Mouse (Mus musculus): Measurements from ENCODE around the gene Samd5. TPM values are rescaled to one million over a fixed set of nuclear protein-coding genes. Genes with fewer than 3 reads are reported as not detected.

The Samd5 gene
- polyA plus RNA-seq (2012; ENCODE audit: insufficient read depth, low replicate concordance): not detected in 2 replicates

- Histone ChIP-seq H3K4me1 (peaks cover 43% of the 10 kb centered on the region), H3K9me3 (no peaks in the 10 kb centered on the region), H3K36me3 (replicated peaks; ENCODE audit: low read length) (no peaks in the 10 kb centered on the region), H3K4me3 (replicated peaks) (peak within 1 kb of the TSS; percentile 91), H3K27me3 (replicated peaks) (peaks cover 57% of the 10 kb centered on the region)
- TF ChIP-seq GATA1 (IDR thresholded peaks at IDR 0.05; ENCODE audit: borderline replicate concordance, low read length): no peak
- TF ChIP-seq FLI1 (IDR thresholded peaks at IDR 0.05; ENCODE audit: low read length): no peak
Measured at GRCm38 (mm10) chr10:9674561-9675521, at the start of gene Samd5. Gene Samd5 (minus strand): TSS chr10:9675208.

GRCm38 (mm10) chr10:9722519-9723303 is 47.7 kb upstream of the Samd5 start:
- Histone ChIP-seq H3K9me3 (no peaks in the 10 kb centered on the region), H3K27me3 (replicated peaks) (peaks cover 2% of the 10 kb centered on the region), H3K4me3 (replicated peaks) (no peak overlapping the region), H3K36me3 (replicated peaks; ENCODE audit: low read length) (no peaks in the 10 kb centered on the region), H3K4me1 (no peaks in the 10 kb centered on the region)
- TF ChIP-seq GATA1 (IDR thresholded peaks at IDR 0.05; ENCODE audit: borderline replicate concordance, low read length) (no peak), FLI1 (IDR thresholded peaks at IDR 0.05; ENCODE audit: low read length) (no peak)

DNA sequence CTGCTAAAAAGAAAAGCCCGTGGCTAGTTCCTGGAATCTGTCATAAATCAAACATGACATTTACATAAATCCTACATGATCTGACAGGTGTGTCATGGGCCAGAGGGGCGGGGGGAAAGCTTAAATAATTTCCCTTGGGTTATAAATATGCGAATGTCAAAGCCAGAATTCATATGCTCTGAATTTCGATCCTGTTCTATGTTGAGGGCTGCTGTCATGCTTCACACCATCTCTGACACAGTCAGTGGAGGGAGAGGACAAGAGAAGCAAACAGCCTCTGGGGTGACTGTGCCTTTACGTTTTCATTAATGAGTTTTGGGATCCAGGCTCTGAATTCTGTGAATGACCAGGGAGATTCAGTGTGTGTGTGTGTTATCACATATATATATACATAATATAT is 45.0 kb upstream of the Samd5 start:
- Histone ChIP-seq H3K4me1 (no peaks in the 10 kb centered on the region), H3K27me3 (replicated peaks) (peaks cover 2% of the 10 kb centered on the region), H3K9me3 (no peaks in the 10 kb centered on the region), H3K36me3 (replicated peaks; ENCODE audit: low read length) (no peaks in the 10 kb centered on the region), H3K4me3 (replicated peaks) (no peak overlapping the region)
- TF ChIP-seq GATA1 (IDR thresholded peaks at IDR 0.05; ENCODE audit: borderline replicate concordance, low read length) (no peak), FLI1 (IDR thresholded peaks at IDR 0.05; ENCODE audit: low read length) (no peak)

- Histone ChIP-seq H3K27me3 (replicated peaks) (no peaks in the 10 kb centered on the region), H3K9me3 (no peaks in the 10 kb centered on the region), H3K4me1 (no peaks in the 10 kb centered on the region), H3K36me3 (replicated peaks; ENCODE audit: low read length) (no peaks in the 10 kb centered on the region), H3K4me3 (replicated peaks) (no peak overlapping the region)
- no peak for TF ChIP-seq GATA1 (IDR thresholded peaks at IDR 0.05; ENCODE audit: borderline replicate concordance, low read length)
- no peak for TF ChIP-seq FLI1 (IDR thresholded peaks at IDR 0.05; ENCODE audit: low read length)
Measured at GRCm38 (mm10) chr10:9718086-9718485, 43.1 kb upstream of the Samd5 start.

DNA sequence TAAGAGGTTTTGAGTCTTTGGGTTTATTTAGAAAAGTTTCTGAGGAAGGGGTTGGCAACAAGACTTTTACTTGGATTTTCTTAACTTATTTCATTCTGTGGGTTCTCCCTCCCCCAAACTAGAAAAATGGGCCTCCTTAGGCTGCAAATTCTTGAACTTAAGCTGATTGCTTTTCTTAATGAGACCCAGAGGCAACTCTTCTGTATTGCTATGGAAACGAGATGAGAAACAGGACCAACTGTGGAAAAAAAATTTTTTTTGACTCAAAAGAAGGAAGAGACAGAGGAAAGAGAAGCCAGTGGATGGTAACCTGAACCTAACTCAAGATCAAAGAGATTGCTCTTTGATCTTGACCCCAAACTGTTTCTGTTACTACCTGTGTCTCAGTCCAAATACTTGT is 29.9 kb upstream of the Samd5 start:
- Histone ChIP-seq H3K4me1 (no peaks in the 10 kb centered on the region), H3K36me3 (replicated peaks; ENCODE audit: low read length) (no peaks in the 10 kb centered on the region), H3K27me3 (replicated peaks) (no peaks in the 10 kb centered on the region), H3K4me3 (replicated peaks) (no peak overlapping the region), H3K9me3 (no peaks in the 10 kb centered on the region)
- TF ChIP-seq GATA1 (IDR thresholded peaks at IDR 0.05; ENCODE audit: borderline replicate concordance, low read length) (no peak), FLI1 (IDR thresholded peaks at IDR 0.05; ENCODE audit: low read length) (no peak)

DNA sequence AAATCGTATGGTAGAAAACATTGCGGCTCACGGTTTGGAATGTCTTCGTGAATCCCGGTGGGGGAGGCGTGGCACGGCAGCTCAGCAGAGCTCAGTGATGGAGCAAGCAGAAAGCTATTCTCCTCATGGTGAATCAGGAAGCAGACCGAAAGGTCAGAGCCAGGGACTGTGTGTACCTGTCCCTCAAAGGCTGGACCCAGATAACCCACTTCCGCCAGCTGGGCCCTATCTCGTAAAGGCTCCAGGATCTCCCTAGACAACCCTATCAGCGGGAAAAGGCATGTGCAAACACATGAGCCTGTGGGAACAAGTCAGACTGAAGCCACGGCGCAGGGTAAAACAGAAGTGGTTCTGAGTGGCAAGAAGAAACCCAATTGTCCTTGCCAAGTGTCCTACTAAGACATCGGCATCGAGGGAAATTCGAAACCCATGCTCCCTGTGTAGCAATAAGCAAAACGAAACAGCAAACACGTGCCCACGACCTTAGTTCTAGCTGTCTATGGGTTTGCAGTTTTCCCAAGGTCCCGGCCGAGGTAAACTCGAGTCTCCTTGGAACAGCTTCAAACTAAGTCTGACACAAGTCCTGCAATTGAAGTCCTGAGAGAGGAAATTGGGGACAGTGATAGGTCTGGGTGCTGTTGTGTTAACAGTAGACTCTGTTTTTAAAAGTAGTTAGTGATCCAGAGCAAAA is 24.2 kb upstream of the Samd5 start:
- H3K9me3 ChIP-seq: no peaks in the 10 kb centered on the region
- no peaks in the 10 kb centered on the region for H3K36me3 ChIP-seq (replicated peaks; ENCODE audit: low read length)
- no peak overlapping the region for H3K4me3 ChIP-seq (replicated peaks)
- H3K27me3 ChIP-seq (replicated peaks): no peaks in the 10 kb centered on the region
- TF ChIP-seq FLI1 (IDR thresholded peaks at IDR 0.05; ENCODE audit: low read length) (no peak), GATA1 (IDR thresholded peaks at IDR 0.05; ENCODE audit: borderline replicate concordance, low read length) (no peak)
- H3K4me1 ChIP-seq: no peaks in the 10 kb centered on the region

DNA sequence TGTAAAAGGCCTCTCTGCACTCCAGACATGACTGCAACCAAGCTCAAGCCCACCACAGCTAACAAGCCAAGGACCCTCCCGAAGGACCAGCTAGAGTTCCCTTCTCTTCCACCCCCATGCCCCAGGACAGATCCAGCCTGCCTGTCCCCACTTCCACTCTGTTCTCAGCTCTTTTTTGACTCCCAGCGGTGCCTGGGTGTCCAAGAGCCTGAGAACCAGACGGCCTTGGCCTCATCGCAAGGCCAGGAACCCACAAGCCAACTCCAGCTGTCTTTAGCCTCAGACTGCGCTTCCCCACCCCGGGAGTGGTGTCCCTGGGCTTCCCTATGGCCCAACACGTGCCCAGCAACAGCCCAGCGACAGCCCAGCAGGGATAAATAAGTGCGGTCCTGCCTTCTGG is 23.1 kb upstream of the Samd5 start:
- H3K36me3 ChIP-seq (replicated peaks; ENCODE audit: low read length): no peaks in the 10 kb centered on the region
- no peak overlapping the region for H3K4me3 ChIP-seq (replicated peaks)
- H3K27me3 ChIP-seq (replicated peaks): no peaks in the 10 kb centered on the region
- no peaks in the 10 kb centered on the region for H3K9me3 ChIP-seq
- H3K4me1 ChIP-seq: no peaks in the 10 kb centered on the region
- TF ChIP-seq GATA1 (IDR thresholded peaks at IDR 0.05; ENCODE audit: borderline replicate concordance, low read length) (no peak), FLI1 (IDR thresholded peaks at IDR 0.05; ENCODE audit: low read length) (no peak)

DNA sequence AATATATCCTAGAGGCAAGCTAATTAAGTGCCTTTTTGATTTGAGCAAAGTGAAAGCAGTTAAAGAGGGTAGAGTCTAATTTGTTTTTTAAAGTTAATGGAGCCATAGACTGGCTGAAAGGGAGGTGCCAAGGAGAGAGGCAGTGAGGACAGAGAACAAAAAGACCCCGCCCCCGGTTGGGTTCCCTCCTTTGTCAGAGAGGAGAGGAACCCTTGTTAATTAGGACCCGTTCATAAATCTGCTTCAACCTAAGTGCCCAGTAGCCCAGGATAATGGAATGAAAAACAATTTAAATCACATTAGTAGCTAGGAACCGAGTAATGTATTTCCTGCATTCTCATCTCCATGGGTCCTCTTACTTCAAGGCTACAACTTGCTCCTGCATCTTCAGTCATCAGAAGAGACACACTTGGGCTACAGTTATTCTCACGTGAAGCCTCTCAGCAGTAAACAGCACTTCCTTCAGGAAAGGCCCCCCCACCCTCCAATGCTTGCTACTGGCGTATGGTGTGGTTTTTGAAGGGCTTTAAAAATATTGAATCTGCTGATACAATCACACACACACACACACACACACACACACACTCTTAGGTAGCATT is 21.6 kb upstream of the Samd5 start:
- Histone ChIP-seq H3K36me3 (replicated peaks; ENCODE audit: low read length) (no peaks in the 10 kb centered on the region), H3K4me1 (no peaks in the 10 kb centered on the region), H3K27me3 (replicated peaks) (no peaks in the 10 kb centered on the region), H3K9me3 (no peaks in the 10 kb centered on the region), H3K4me3 (replicated peaks) (no peak overlapping the region)
- TF ChIP-seq GATA1 (IDR thresholded peaks at IDR 0.05; ENCODE audit: borderline replicate concordance, low read length) (no peak), FLI1 (IDR thresholded peaks at IDR 0.05; ENCODE audit: low read length) (no peak)

All from megakaryocyte, embryonic 14.5 days (primary cell).